Mouse (Mus musculus): ENCODE data around the gene Rnf213. TPM values are rescaled to one million over a fixed set of nuclear protein-coding genes. Genes with fewer than 3 reads are reported as not detected.

The Rnf213 gene
- polyA plus RNA-seq, 1 experiment, result 34.7 TPM

GRCm38 (mm10) chr11:119420426-119420825 lies 27.5 kb downstream of the Rnf213 start:
- no peaks in the 10 kb centered on the region for H3K4me1 ChIP-seq (ENCODE audit: control insufficient read depth, insufficient read depth, insufficient read length, low read length)
- TF ChIP-seq POLR2A (IDR thresholded peaks at IDR 0.05; ENCODE audit: low read depth, low read length) (no peak), CTCF (IDR thresholded peaks at IDR 0.05; ENCODE audit: extremely low read depth, insufficient read length, insufficient replicate concordance, low read depth, low read length) (no peak)
- H3K36me3 ChIP-seq (ENCODE audit: control insufficient read depth, insufficient read depth, low read length), result peaks cover 90% of the 10 kb centered on the region
- no peak overlapping the region for H3K4me3 ChIP-seq (ENCODE audit: low read depth, low read length)
- no peak overlapping the region for H3K27ac ChIP-seq (ENCODE audit: insufficient read depth, low read depth, low read length)
- WGBS, result 84% methylated on average over 5 of the region's 5 CpGs
- H3K27me3 ChIP-seq (ENCODE audit: control insufficient read depth, insufficient read depth, low read length), result no peaks in the 10 kb centered on the region

- peaks cover 2% of the 10 kb centered on the region for H3K4me1 ChIP-seq (ENCODE audit: control insufficient read depth, insufficient read depth, insufficient read length, low read length)
- H3K27ac ChIP-seq (ENCODE audit: insufficient read depth, low read depth, low read length), result no peak overlapping the region
- TF ChIP-seq POLR2A (IDR thresholded peaks at IDR 0.05; ENCODE audit: low read depth, low read length) (no peak), CTCF (IDR thresholded peaks at IDR 0.05; ENCODE audit: extremely low read depth, insufficient read length, insufficient replicate concordance, low read depth, low read length) (no peak)
- H3K4me3 ChIP-seq (ENCODE audit: low read depth, low read length), result no peak overlapping the region
- no peaks in the 10 kb centered on the region for H3K27me3 ChIP-seq (ENCODE audit: control insufficient read depth, insufficient read depth, low read length)
- WGBS, result 86% methylated on average over 6 of the region's 6 CpGs
- peaks cover 86% of the 10 kb centered on the region for H3K36me3 ChIP-seq (ENCODE audit: control insufficient read depth, insufficient read depth, low read length)
These were observed 34.5 kb downstream of the Rnf213 start for GRCm38 (mm10) chr11:119427431-119427830.

GRCm38 (mm10) chr11:119427986-119428385 lies 35.1 kb downstream of the Rnf213 start:
- Histone ChIP-seq H3K27ac (ENCODE audit: insufficient read depth, low read depth, low read length) (no peak overlapping the region), H3K36me3 (ENCODE audit: control insufficient read depth, insufficient read depth, low read length) (peaks cover 86% of the 10 kb centered on the region), H3K27me3 (ENCODE audit: control insufficient read depth, insufficient read depth, low read length) (no peaks in the 10 kb centered on the region), H3K4me3 (ENCODE audit: low read depth, low read length) (no peak overlapping the region), H3K4me1 (ENCODE audit: control insufficient read depth, insufficient read depth, insufficient read length, low read length) (peaks cover 2% of the 10 kb centered on the region)
- WGBS, result 85% methylated on average over 5 of the region's 5 CpGs
- TF ChIP-seq CTCF (IDR thresholded peaks at IDR 0.05; ENCODE audit: extremely low read depth, insufficient read length, insufficient replicate concordance, low read depth, low read length), result no peak
- TF ChIP-seq POLR2A (IDR thresholded peaks at IDR 0.05; ENCODE audit: low read depth, low read length), result no peak

GRCm38 (mm10) chr11:119428649-119429136 lies 35.8 kb downstream of the Rnf213 start:
- 3% methylated on average over 33 of the region's 35 CpGs for WGBS
- no peaks in the 10 kb centered on the region for H3K27me3 ChIP-seq (ENCODE audit: control insufficient read depth, insufficient read depth, low read length)
- H3K4me3 ChIP-seq (ENCODE audit: low read depth, low read length), result no peak overlapping the region
- TF ChIP-seq POLR2A (IDR thresholded peaks at IDR 0.05; ENCODE audit: low read depth, low read length) (no peak), CTCF (IDR thresholded peaks at IDR 0.05; ENCODE audit: extremely low read depth, insufficient read length, insufficient replicate concordance, low read depth, low read length) (no peak)
- peaks cover 2% of the 10 kb centered on the region for H3K4me1 ChIP-seq (ENCODE audit: control insufficient read depth, insufficient read depth, insufficient read length, low read length)
- H3K36me3 ChIP-seq (ENCODE audit: control insufficient read depth, insufficient read depth, low read length), result peaks cover 89% of the 10 kb centered on the region
- H3K27ac ChIP-seq (ENCODE audit: insufficient read depth, low read depth, low read length), result no peak overlapping the region

- TF ChIP-seq POLR2A (IDR thresholded peaks at IDR 0.05; ENCODE audit: low read depth, low read length) (no peak), CTCF (IDR thresholded peaks at IDR 0.05; ENCODE audit: extremely low read depth, insufficient read length, insufficient replicate concordance, low read depth, low read length) (no peak)
- H3K36me3 ChIP-seq (ENCODE audit: control insufficient read depth, insufficient read depth, low read length), result peaks cover 89% of the 10 kb centered on the region
- no peak overlapping the region for H3K4me3 ChIP-seq (ENCODE audit: low read depth, low read length)
- WGBS, result 94% methylated on average over 12 of the region's 12 CpGs
- no peak overlapping the region for H3K27ac ChIP-seq (ENCODE audit: insufficient read depth, low read depth, low read length)
- peaks cover 2% of the 10 kb centered on the region for H3K4me1 ChIP-seq (ENCODE audit: control insufficient read depth, insufficient read depth, insufficient read length, low read length)
- no peaks in the 10 kb centered on the region for H3K27me3 ChIP-seq (ENCODE audit: control insufficient read depth, insufficient read depth, low read length)
These were observed 38.6 kb downstream of the Rnf213 start for GRCm38 (mm10) chr11:119431516-119431915.

- H3K27me3 ChIP-seq (ENCODE audit: control insufficient read depth, insufficient read depth, low read length), result no peaks in the 10 kb centered on the region
- H3K4me3 ChIP-seq (ENCODE audit: low read depth, low read length), result no peak overlapping the region
- peaks cover 90% of the 10 kb centered on the region for H3K36me3 ChIP-seq (ENCODE audit: control insufficient read depth, insufficient read depth, low read length)
- 56% methylated on average over 7 of the region's 7 CpGs for WGBS
- H3K4me1 ChIP-seq (ENCODE audit: control insufficient read depth, insufficient read depth, insufficient read length, low read length), result peaks cover 2% of the 10 kb centered on the region
- H3K27ac ChIP-seq (ENCODE audit: insufficient read depth, low read depth, low read length), result no peak overlapping the region
- TF ChIP-seq POLR2A (IDR thresholded peaks at IDR 0.05; ENCODE audit: low read depth, low read length) (no peak), CTCF (IDR thresholded peaks at IDR 0.05; ENCODE audit: extremely low read depth, insufficient read length, insufficient replicate concordance, low read depth, low read length) (no peak)
These were observed 39.8 kb downstream of the Rnf213 start for GRCm38 (mm10) chr11:119432706-119433105.

- TF ChIP-seq CTCF (IDR thresholded peaks at IDR 0.05; ENCODE audit: extremely low read depth, insufficient read length, insufficient replicate concordance, low read depth, low read length) (no peak), POLR2A (IDR thresholded peaks at IDR 0.05; ENCODE audit: low read depth, low read length) (no peak)
- Histone ChIP-seq H3K36me3 (ENCODE audit: control insufficient read depth, insufficient read depth, low read length) (peaks cover 96% of the 10 kb centered on the region), H3K27me3 (ENCODE audit: control insufficient read depth, insufficient read depth, low read length) (no peaks in the 10 kb centered on the region), H3K4me1 (ENCODE audit: control insufficient read depth, insufficient read depth, insufficient read length, low read length) (no peaks in the 10 kb centered on the region), H3K4me3 (ENCODE audit: low read depth, low read length) (no peak overlapping the region), H3K27ac (ENCODE audit: insufficient read depth, low read depth, low read length) (no peak overlapping the region)
- WGBS, result 84% methylated on average over 4 of the region's 4 CpGs
These were observed 41.4 kb downstream of the Rnf213 start for GRCm38 (mm10) chr11:119434316-119434715.

Data from small intestine, adult 2 months (tissue).